Mouse (Mus musculus): Measurements from ENCODE around the gene Igfbp2. TPM values are rescaled to one million over a fixed set of nuclear protein-coding genes. Genes with fewer than 3 reads are reported as not detected.

Igfbp2 gene
- polyA plus RNA-seq, 1 experiment from 2014 or later, result 750 TPM

GRCm38 (mm10) chr1:72879319-72879634 lies 55.0 kb downstream of the Igfbp2 start:
- Histone ChIP-seq H3K9me3 (no peaks in the 10 kb centered on the region), H3K4me1 (replicated peaks) (peaks cover 30% of the 10 kb centered on the region), H3K36me3 (no peaks in the 10 kb centered on the region), H3K27ac (no peak overlapping the region), H3K27me3 (ENCODE audit: insufficient read depth, poor library complexity, severe bottlenecking) (peaks cover 42% of the 10 kb centered on the region), H3K4me3 (no peak overlapping the region)
- DNase-seq (ENCODE audit: low spot score), result no peak
- 53% methylated on average over 4 of the region's 4 CpGs for WGBS

DNA sequence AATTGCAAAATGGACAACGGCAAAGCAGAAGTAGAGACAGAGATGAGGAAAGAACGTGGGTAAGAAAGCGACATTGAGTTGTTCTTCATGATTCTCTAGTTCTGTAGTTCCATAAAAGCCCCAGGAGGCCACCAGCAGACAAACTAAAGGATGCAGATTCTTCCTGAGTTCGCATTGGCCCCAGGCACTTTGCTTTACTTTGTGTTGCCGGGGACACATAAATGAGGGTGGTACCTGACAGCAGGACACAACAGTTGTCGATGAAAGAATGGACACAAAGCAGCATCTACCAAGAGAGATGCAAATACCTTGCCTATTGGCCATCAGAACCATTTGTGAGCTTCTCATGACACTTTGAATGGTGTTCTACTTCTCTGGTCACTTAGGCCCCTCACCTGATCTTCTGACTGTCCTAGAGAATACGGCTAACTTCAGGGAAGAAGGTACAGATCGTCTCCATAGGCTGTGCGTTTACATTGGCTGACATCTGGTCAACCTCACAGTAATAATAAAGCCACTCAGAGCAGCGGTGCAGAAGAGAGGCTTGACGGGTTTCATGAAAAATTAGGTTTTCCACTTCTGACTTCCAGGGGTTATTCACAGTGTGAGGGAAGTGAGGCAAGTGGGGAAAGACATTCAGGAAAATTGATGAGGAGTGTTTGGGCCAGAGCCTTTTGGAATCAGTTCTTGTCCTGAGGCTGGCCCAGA lies 61.0 kb downstream of the Igfbp2 start:
- WGBS, result 90% methylated on average over 11 of the region's 11 CpGs
- no peak for DNase-seq (ENCODE audit: low spot score)

DNA sequence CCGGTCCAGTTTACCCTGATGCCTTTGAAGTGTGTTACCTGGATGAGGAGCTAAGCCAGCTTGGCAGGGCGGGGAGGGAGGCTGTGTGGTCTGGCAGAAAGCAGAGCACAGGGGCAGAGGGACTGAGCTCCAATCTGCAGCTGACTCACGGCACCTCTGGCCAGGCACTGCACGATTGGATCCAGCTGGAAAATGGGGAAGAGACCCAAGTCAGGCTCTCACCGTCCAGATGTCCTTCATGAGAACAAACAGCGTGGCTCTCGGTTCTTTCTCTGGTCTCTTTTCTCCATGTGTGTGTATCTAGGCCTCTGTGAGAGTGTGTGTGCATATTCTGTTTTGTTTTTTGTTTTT lies 61.5 kb downstream of the Igfbp2 start:
- Histone ChIP-seq H3K4me1 (replicated peaks) (no peaks in the 10 kb centered on the region), H3K9me3 (no peaks in the 10 kb centered on the region), H3K27me3 (ENCODE audit: insufficient read depth, poor library complexity, severe bottlenecking) (no peaks in the 10 kb centered on the region), H3K27ac (no peak overlapping the region), H3K4me3 (no peak overlapping the region), H3K36me3 (no peaks in the 10 kb centered on the region)
- WGBS, result 88% methylated on average over 7 of the region's 7 CpGs
- no peak for DNase-seq (ENCODE audit: low spot score)

More for the DNA sequence above, 61.0 kb downstream of the Igfbp2 start:
- no peaks in the 10 kb centered on the region for H3K9me3 ChIP-seq
- no peaks in the 10 kb centered on the region for H3K36me3 ChIP-seq
- no peak overlapping the region for H3K4me3 ChIP-seq
- no peaks in the 10 kb centered on the region for H3K4me1 ChIP-seq (replicated peaks)
- H3K27me3 ChIP-seq (ENCODE audit: insufficient read depth, poor library complexity, severe bottlenecking), result no peaks in the 10 kb centered on the region
- H3K27ac ChIP-seq, result no peak overlapping the region

DNA sequence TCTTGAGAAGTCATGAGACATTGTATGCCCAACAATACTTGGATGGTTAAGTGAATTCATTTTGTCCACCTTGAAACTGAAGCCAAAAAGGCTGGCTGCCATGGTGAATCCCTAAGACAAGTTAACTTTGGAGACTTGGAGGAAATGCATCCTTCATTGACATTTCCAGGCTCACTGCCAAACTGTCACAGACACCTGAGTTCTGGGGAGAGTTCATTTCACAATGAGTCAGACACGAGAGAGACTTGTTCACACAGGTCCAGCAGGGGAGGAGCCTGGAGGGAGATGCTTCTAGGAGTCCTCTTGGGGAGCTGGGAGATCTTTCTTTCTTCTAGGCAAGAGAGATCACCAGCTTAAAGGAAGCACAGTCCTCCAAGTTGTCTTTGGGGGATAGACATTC lies 63.6 kb downstream of the Igfbp2 start:
- H3K9me3 ChIP-seq, result no peaks in the 10 kb centered on the region
- H3K36me3 ChIP-seq, result no peaks in the 10 kb centered on the region
- no peak overlapping the region for H3K4me3 ChIP-seq
- WGBS, result 64% methylated on average over 1 of the region's 1 CpGs
- no peaks in the 10 kb centered on the region for H3K27me3 ChIP-seq (ENCODE audit: insufficient read depth, poor library complexity, severe bottlenecking)
- H3K4me1 ChIP-seq (replicated peaks), result no peaks in the 10 kb centered on the region
- no peak for DNase-seq (ENCODE audit: low spot score)
- H3K27ac ChIP-seq, result no peak overlapping the region

DNA sequence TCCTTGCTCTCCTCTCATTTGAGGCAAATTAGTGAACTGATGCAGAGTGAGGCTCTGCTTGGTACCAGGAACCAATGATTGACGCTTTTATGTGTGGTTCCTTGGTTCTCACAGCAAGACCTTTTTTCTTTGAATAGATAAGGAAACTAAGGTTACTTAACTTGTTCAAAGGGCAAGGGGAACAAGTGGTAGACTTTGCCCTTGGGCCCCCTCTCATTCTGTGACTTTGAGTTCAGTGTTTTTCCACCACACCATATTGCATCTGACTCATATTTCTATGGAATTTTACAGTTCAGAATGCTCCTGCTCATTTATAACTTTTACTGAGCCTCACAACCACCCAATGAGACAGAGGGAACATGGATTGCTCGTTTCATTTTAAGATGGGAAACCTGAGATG lies 71.5 kb downstream of the Igfbp2 start:
- no peaks in the 10 kb centered on the region for H3K4me1 ChIP-seq (replicated peaks)
- 71% methylated on average over 2 of the region's 2 CpGs for WGBS
- H3K27ac ChIP-seq, result no peak overlapping the region
- no peaks in the 10 kb centered on the region for H3K27me3 ChIP-seq (ENCODE audit: insufficient read depth, poor library complexity, severe bottlenecking)
- DNase-seq (ENCODE audit: low spot score), result no peak
- no peaks in the 10 kb centered on the region for H3K9me3 ChIP-seq
- no peak overlapping the region for H3K4me3 ChIP-seq
- H3K36me3 ChIP-seq, result no peaks in the 10 kb centered on the region

Other genes with a start within 250 kb of the Igfbp2 start
- gene Smarcal1, start 241.3 kb upstream of the Igfbp2 start, polyA plus RNA-seq (2016; fragmentation: Nextera tagmentation; extraction: Ambion mirVana), result 31.6 and 32.0 TPM in 2 replicates
- not detected in 2 replicates for gene Ankar, start 123.9 kb upstream of the Igfbp2 start, polyA plus RNA-seq (2016; fragmentation: Nextera tagmentation; extraction: Ambion mirVana)
- 1,371 and 1,426 TPM in 2 replicates for gene Rpl37a, start 113.2 kb upstream of the Igfbp2 start, polyA plus RNA-seq (2016; fragmentation: Nextera tagmentation; extraction: Ambion mirVana)
- 35.4 and 40.7 TPM in 2 replicates for gene Igfbp5, start 50.4 kb downstream of the Igfbp2 start, polyA plus RNA-seq (2016; fragmentation: Nextera tagmentation; extraction: Ambion mirVana)
- not detected in 2 replicates for gene Tnp1, start 191.4 kb downstream of the Igfbp2 start, polyA plus RNA-seq (2016; fragmentation: Nextera tagmentation; extraction: Ambion mirVana)